Mouse (Mus musculus): ENCODE results near the gene Fam219a.

Gene Fam219a

DNA sequence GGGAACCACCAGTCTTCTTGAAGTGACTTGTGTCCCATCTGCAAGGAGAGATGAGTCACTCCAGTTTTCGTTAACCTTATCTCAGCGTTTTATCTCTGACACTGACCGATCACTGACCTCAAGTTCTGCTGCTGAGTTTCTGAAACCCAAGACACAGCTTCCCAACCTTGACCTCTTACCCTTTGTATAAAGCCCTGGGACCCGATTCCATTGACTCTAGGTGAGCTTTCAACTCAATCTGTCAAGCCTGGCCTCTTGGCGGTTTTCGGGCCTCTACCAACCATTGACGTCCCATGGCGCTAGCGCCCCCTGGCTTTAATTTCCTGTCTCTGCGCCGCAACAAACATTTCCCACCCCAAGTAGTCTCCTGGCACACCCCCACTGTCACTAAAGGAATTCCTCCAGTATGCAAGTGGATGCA, 64.2 kb downstream of the Fam219a start:
- DNase-seq (ENCODE audit: low spot score), result no peak

DNA sequence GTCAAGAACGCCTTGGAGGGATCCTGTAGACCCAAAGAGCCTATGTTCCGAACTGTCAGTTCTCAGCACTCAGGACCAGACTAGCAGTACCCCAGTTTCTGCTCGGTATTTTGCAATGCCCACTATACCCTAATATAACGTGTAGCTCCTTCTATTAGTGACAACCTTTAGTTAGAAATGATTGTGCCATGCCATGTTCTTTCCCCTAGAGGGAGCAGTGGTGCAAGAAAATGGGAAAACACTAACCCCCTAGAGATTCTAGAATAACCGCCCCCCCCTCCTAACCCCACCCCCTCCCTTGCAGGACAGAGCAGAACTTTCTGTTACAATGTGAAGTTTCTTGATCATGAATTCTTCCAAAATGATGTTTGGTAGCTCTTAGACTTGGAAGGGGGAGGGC, 65.0 kb downstream of the Fam219a start:
- DNase-seq (ENCODE audit: low spot score), result no peak

GRCm38 (mm10) chr4:41502986-41503412, 66.3 kb downstream of the Fam219a start, which contains the start of gene AI464131:
AI464131 (minus strand) TSS chr4:41503076.
- DNase-seq (ENCODE audit: low spot score), result peak; percentile 92

- DNase-seq (ENCODE audit: low spot score), result no peak
Measured at GRCm38 (mm10) chr4:41502171-41502940, 67.0 kb downstream of the Fam219a start.

DNA sequence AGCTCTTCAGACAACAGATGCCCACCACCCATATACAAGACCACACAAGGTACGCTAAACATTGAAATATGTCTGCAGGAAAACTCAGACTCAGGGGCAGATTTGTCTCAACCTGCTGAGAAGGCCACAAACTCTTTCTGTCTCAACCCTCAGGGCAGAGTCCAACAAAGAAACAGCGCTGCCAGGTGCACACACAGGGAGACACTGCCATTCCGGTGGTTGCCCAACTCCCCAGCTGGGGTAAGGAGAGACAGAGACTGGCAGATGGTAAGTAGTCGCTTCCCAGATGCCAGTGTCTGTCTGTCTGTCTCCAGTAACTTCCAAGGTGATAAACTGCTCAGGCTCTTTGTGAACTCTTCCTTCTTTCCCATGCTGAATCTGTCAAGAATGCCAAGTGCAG, 68.6 kb downstream of the Fam219a start:
- no peak for DNase-seq (ENCODE audit: low spot score)

DNA sequence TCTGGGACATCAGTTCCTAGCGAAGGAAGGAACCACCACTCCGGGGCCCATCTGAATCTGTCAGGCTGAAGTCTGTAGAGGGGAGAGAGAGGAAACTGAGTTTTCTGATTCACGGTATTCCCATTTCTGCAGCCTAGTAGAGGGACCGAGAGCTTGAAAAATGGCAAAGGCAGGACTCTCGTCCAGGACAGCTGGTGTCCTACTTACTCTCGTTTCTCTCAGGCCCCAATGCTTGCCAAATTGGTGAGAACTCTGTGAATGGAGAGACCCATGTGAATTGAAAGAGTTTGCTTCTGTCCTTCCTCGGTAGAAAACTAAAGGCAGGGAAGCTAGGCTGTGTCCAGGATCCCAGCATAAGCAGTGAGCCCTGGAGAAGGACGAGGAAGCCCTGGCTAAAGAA, 69.7 kb downstream of the Fam219a start:
- DNase-seq (ENCODE audit: low spot score), result no peak

GRCm38 (mm10) chr4:41498921-41499391, 70.4 kb downstream of the Fam219a start:
- no peak for DNase-seq (ENCODE audit: low spot score)

DNA sequence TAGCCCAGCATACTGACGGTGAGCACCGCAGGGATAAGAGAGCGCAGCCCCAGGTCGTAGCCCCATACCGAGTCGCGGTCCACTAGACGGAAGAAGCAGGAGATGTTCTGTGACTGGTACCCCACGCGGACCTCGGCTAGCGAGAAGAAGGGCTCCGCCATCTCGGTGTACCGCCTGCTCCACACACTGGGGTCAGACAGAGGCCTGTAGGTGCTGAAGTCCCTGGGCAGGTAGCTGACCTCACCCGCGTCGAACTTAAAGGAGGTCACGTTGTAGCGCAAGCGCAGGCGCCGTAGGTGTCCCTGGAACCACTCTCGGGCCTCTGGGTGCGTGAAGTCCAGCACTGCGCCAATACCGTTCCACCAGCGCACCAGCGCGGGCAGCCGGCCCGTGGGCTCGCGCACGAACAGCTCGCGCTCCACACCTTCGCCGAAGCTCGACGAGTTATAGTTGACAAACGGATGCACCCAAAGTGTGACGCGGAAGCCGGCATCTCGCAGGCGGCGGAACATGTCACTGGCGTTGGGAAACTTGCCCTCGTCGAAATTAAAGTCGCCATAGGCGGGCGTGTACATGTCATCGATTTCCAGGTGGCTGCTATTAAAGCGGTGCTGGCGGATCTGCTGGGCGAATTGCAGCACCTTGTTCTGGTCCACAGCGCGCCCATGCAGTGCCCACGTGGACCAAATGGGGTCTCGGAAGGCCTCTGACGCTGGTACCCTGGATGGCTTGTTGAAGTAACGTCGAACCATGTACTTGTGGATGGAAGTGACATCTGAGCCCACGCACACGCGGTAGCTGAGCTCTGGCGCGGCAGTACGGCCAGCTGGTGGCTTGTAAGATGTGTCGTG, 71.1 kb downstream of the Fam219a start:
- no peak for DNase-seq (ENCODE audit: low spot score)

DNA sequence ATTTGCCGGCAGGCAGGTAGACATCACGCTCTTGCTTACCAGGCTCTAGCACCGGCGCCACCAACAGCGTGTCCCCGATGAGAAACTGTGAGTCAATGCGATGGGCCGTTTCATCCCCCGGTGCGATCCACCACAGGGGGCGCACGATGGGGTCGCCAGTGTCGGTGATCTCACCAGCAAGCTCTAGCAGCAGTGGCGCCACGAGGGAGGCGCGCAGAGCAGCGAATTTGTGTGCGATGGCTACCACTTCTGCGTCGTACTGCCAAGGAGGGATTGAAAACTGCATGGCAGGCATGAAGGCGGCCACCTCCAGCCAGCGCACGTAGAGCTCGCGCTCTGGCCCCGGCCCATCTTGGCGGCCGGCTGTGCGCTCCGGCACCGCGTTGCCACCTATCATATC, 71.8 kb downstream of the Fam219a start:
- no peak for DNase-seq (ENCODE audit: low spot score)

DNA sequence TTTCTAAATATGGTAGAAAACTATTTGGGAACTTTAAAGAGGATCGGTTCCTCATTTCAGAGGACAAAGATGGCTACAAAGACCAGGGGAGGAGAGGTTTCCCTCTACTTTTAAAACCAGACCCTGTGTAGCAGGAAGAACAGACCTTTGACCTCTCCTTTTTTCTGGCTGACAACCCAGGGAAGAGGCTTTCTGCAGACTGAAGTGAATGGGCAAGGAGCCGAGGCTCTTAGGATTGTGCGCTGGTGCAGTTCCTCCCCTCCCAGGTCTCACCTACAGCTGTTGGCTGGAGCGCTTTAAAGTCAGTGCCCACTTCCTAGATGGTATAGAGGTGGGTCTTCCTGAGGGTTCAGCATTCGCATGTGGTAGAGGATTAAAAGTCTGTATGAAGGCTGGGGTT, 72.3 kb downstream of the Fam219a start:
- DNase-seq (ENCODE audit: low spot score), result no peak

- DNase-seq (ENCODE audit: low spot score), result no peak
Measured at GRCm38 (mm10) chr4:41495850-41496249, 73.5 kb downstream of the Fam219a start.

DNA sequence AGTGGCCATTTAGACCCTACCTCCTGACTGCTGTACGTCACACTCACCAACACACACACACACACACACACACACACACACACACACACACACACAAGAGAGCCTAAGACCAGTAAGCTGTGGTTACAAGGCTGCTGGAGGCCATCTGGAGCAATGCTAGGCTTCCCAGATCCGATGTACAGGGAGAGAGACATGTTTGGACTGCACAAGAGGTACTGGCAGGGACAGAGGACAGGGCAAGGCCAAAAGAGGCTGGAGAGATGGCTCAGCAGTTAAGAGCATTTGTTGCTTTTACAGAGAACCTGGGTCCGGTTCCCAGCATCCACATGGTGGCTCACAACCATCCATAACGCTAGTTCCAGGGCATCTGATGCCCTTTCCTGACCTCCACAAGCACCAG, 74.3 kb downstream of the Fam219a start:
- DNase-seq (ENCODE audit: low spot score), result no peak

GRCm38 (mm10) chr4:41494378-41494777, 75.0 kb downstream of the Fam219a start:
- no peak for DNase-seq (ENCODE audit: low spot score)

DNA sequence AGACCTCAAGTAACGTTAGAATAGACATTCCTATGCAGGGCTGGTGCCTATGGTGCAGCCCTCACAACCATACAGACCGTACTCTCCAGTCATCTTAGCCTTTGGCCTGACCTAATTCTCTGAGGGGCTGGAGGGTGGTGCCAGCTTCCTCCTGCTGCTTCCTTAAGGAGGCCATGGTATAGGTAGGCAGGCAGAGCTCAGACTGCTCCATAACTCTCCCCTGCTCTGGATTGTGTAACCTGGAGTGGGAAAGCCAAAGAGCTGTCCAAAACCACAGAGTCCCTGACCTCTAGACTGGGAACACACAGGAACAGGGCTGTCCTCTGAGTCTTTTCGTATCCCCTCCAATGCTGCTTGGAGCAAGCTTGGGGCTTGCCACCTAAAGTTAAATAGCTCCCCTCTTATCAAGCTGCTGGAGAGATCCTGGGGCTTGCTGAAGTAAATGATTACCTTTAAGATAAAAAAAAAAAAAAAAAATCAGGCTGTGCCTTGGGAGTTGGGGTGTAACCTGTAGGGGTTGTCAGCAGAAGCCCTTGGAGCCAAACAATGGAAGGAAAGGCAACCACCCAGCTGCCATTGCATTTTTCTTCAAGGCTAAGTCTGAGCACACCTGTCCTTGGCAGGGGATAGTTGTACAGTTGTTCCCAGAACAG, 75.7 kb downstream of the Fam219a start:
- DNase-seq (ENCODE audit: low spot score), result no peak

DNA sequence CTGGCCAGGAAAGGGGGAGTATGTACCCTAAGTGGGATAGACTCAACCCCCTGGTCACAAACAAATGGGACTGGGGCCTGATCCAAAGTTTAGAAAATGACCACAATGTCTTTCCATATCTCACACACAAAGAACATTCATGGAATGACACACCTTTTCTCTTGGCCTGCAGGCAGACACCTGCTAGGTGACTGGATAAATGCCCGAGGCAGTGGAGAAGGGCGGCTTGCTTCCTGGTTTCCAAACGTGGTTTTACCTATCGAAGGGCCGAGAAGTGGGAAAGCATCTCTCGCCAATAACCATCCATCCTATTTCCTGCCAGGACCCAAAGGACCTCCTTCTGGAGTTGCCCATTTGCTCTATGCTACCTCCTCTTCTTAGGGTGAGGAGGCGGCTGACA, 76.4 kb downstream of the Fam219a start:
- DNase-seq (ENCODE audit: low spot score), result no peak

DNA sequence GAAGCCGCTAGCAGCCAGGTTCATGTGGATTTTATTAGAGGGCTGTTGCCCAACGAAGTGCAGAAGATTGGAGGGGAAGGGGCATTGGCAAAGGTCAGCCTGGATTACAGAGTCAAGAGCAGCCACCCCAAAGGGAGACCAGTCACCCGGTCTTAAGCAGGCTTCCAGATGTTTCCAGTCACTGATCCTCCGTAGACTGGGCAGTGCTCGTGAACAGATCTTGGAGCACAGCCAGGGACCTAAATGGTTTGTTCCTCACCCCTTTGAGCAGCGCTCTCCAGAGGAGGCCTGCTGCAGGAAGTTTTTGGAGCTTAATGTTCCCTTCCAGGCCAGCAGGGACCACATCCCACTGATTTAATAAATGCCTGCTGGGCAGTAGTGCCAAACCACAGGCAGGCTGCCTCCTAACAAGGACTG, 87.7 kb downstream of the Fam219a start:
- no peak for DNase-seq (ENCODE audit: low spot score)

- DNase-seq (ENCODE audit: low spot score), result no peak
Measured at GRCm38 (mm10) chr4:41480254-41480653, 89.1 kb downstream of the Fam219a start.

DNA sequence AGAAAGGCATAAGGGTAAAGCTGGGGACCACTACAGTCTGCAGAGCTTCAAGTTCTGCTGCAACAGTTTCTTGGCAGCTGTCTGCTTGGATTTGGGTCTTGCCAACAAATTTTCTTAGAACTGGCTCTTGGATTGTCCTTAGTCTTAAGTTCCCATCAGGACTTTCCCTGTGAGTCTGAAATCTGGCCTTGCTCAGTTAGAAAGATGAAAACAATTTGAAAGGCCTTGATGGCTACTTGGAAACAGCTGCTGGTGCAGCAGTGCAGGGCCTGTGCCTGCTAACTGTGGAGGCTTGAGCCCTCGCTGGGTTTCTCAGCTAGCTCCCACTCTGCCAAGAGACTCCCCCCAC, 89.9 kb downstream of the Fam219a start:
- no peak for DNase-seq (ENCODE audit: low spot score)

- DNase-seq (ENCODE audit: low spot score), result no peak
Measured at GRCm38 (mm10) chr4:41478751-41479455, 90.4 kb downstream of the Fam219a start.

DNA sequence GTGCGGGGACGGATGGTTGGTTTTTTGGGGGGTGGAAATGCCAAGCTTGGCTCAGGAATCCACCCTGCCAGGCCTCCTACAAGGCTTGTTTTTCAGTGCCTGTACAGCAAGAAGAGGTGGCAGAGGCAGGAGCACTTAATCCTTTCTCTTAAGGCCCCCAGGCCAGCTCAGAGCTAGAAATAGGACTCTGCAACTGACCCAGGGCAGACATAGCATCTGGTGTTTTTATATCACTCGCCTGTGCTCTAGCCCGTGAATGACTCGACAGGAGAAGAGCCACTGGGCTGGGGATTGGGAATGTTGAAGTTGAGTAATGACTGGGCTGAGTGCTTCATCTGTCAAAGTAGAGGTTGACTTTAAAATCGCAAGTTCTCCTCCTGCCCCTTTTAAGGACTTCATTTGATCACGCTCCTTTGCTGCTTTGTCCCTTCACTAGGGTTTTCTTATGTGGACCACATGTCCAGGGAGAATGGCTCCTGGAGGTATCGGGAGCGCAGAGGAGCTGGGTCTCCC, 91.6 kb downstream of the Fam219a start:
- DNase-seq (ENCODE audit: low spot score), result no peak

- no peak for DNase-seq (ENCODE audit: low spot score)
Measured at GRCm38 (mm10) chr4:41471384-41471689, 98.0 kb downstream of the Fam219a start.
